Mouse (Mus musculus): Measurements from ENCODE around the gene E2f4. TPM values are rescaled to one million over a fixed set of nuclear protein-coding genes. Genes with fewer than 3 reads are reported as not detected.

Gene E2f4
- total and polyA plus RNA-seq, 3 experiments: 97.9 to 313 (median 98.5) TPM

GRCm38 (mm10) chr8:105283074-105283473 lies 14.4 kb upstream of the E2f4 start:
- no peaks in the 10 kb centered on the region for H3K27me3 ChIP-seq (ENCODE audit: control insufficient read depth in 1 of 2, insufficient read depth in 2 of 2, low read length in 2 of 2)
- no peak overlapping the region for H3K4me3 ChIP-seq (ENCODE audit: control insufficient read depth in 1 of 2, insufficient read depth in 1 of 2, low read depth in 2 of 2, low read length in 2 of 2)
- H3K9me3 ChIP-seq (replicated peaks; ENCODE audit: insufficient read depth, low read length): no peaks in the 10 kb centered on the region
- DNase-seq (ENCODE audit: low read depth, low spot score): peak; percentile 41
- no peak overlapping the region for H3K9ac ChIP-seq (ENCODE audit: control insufficient read depth, low read depth, low read length, poor library complexity, severe bottlenecking)
- peak overlapping the region; percentile 68 for H3K27ac ChIP-seq (ENCODE audit: control insufficient read depth, low read depth, low read length)
- peaks cover 12 to 40% of the 10 kb centered on the region in 2 experiments for H3K4me1 ChIP-seq (ENCODE audit: control insufficient read depth in 1 of 2, insufficient read depth in 2 of 2, low read length in 2 of 2)
- TF ChIP-seq SMC3 (IDR thresholded peaks at IDR 0.05; ENCODE audit: low read depth, low read length): peak; percentile 63
- no peak for TF ChIP-seq TCF12 (IDR thresholded peaks at IDR 0.05; ENCODE audit: low read depth, low read length)
- no peak for TF ChIP-seq MAFK (IDR thresholded peaks at IDR 0.05; ENCODE audit: borderline replicate concordance, low read depth, low read length)
- no peak for TF ChIP-seq CHD2 (IDR thresholded peaks at IDR 0.05; ENCODE audit: low read length)
- TF ChIP-seq USF2 (IDR thresholded peaks at IDR 0.05; ENCODE audit: borderline replicate concordance in 1 of 2, insufficient read depth in 1 of 2, low read depth in 1 of 2, low read length in 2 of 2): no peak
- TF ChIP-seq POLR2AphosphoS2 (IDR thresholded peaks at IDR 0.05; ENCODE audit: low read length): no peak
- peak; percentile 24 to 69 (median 63); a peak in 5 of 6 replicates for TF ChIP-seq CTCF (IDR thresholded peaks at IDR 0.05 in 2 of 3, conservative IDR thresholded peaks at IDR 0.05 in 1 of 3; ENCODE audit: control insufficient read depth in 1 of 3, insufficient read depth in 1 of 3, low read depth in 2 of 3, low read length in 3 of 3, poor library complexity in 1 of 3, severe bottlenecking in 1 of 3)
- TF ChIP-seq RAD21 (IDR thresholded peaks at IDR 0.05; ENCODE audit: low read depth, low read length): peak; percentile 48
- TF ChIP-seq ZC3H11A (IDR thresholded peaks at IDR 0.05; ENCODE audit: low read depth, low read length): no peak; the same call in 1 of the 2 replicates
- no peak for TF ChIP-seq ZKSCAN1 (IDR thresholded peaks at IDR 0.05; ENCODE audit: low read depth, low read length)
- no peak for TF ChIP-seq ZNF384 (IDR thresholded peaks at IDR 0.05; ENCODE audit: low read depth, low read length)
- H3K79me2 ChIP-seq (ENCODE audit: control insufficient read depth, insufficient read depth, low read length, poor library complexity): peaks cover 3% of the 10 kb centered on the region
- H3K36me3 ChIP-seq (ENCODE audit: control insufficient read depth in 1 of 2, insufficient read depth in 2 of 2, low read length in 2 of 2): peaks cover 0 to 26% of the 10 kb centered on the region in 2 experiments; a peak in 2 of 4 replicates

- DNase-seq (ENCODE audit: low read depth, low spot score): no peak
- Histone ChIP-seq H3K4me3 (ENCODE audit: control insufficient read depth in 1 of 2, insufficient read depth in 1 of 2, low read depth in 2 of 2, low read length in 2 of 2) (no peak overlapping the region), H3K79me2 (ENCODE audit: control insufficient read depth, insufficient read depth, low read length, poor library complexity) (peaks cover 3% of the 10 kb centered on the region), H3K27me3 (ENCODE audit: control insufficient read depth in 1 of 2, insufficient read depth in 2 of 2, low read length in 2 of 2) (no peaks in the 10 kb centered on the region), H3K36me3 (ENCODE audit: control insufficient read depth in 1 of 2, insufficient read depth in 2 of 2, low read length in 2 of 2) (peaks cover 0 to 20% of the 10 kb centered on the region in 2 experiments; a peak in 2 of 4 replicates), H3K27ac (ENCODE audit: control insufficient read depth, low read depth, low read length) (no peak overlapping the region), H3K4me1 (ENCODE audit: control insufficient read depth in 1 of 2, insufficient read depth in 2 of 2, low read length in 2 of 2) (peaks cover 8 to 32% of the 10 kb centered on the region in 2 experiments), H3K9ac (ENCODE audit: control insufficient read depth, low read depth, low read length, poor library complexity, severe bottlenecking) (no peak overlapping the region), H3K9me3 (replicated peaks; ENCODE audit: insufficient read depth, low read length) (no peaks in the 10 kb centered on the region)
- TF ChIP-seq ZNF384 (IDR thresholded peaks at IDR 0.05; ENCODE audit: low read depth, low read length) (no peak), E2F4 (IDR thresholded peaks at IDR 0.05; ENCODE audit: borderline replicate concordance, low read depth, low read length) (no peak), GABPA (IDR thresholded peaks at IDR 0.05; ENCODE audit: low read depth, low read length) (no peak), NELFE (IDR thresholded peaks at IDR 0.05; ENCODE audit: low read depth, low read length) (no peak), MAFK (IDR thresholded peaks at IDR 0.05; ENCODE audit: borderline replicate concordance, low read depth, low read length) (no peak)
Observed at GRCm38 (mm10) chr8:105285514-105285913, 11.9 kb upstream of the E2f4 start.

GRCm38 (mm10) chr8:105286907-105287306 lies 10.6 kb upstream of the E2f4 start:
- no peaks in the 10 kb centered on the region for H3K9me3 ChIP-seq (replicated peaks; ENCODE audit: insufficient read depth, low read length)
- peaks cover 8 to 34% of the 10 kb centered on the region in 2 experiments for H3K4me1 ChIP-seq (ENCODE audit: control insufficient read depth in 1 of 2, insufficient read depth in 2 of 2, low read length in 2 of 2)
- TF ChIP-seq RAD21 (IDR thresholded peaks at IDR 0.05; ENCODE audit: low read depth, low read length) (peak; percentile 67), HCFC1 (IDR thresholded peaks at IDR 0.05; ENCODE audit: low read depth, low read length) (no peak), MYC (IDR thresholded peaks at IDR 0.05; ENCODE audit: low read depth, low read length) (no peak), TAL1 (IDR thresholded peaks at IDR 0.05; ENCODE audit: low read length) (no peak), ZC3H11A (IDR thresholded peaks at IDR 0.05; ENCODE audit: low read depth, low read length) (peak; percentile 54), SMC3 (IDR thresholded peaks at IDR 0.05; ENCODE audit: low read depth, low read length) (peak; percentile 42; the same call in 1 of the 2 replicates), CTCF (IDR thresholded peaks at IDR 0.05 in 2 of 3, conservative IDR thresholded peaks at IDR 0.05 in 1 of 3; ENCODE audit: control insufficient read depth in 1 of 3, insufficient read depth in 1 of 3, low read depth in 2 of 3, low read length in 3 of 3, poor library complexity in 1 of 3, severe bottlenecking in 1 of 3) (peak in 2 of 3 experiments; percentile 10 to 63; a peak in 2 of 6 replicates)
- no peak overlapping the region for H3K9ac ChIP-seq (ENCODE audit: control insufficient read depth, low read depth, low read length, poor library complexity, severe bottlenecking)
- H3K27me3 ChIP-seq (ENCODE audit: control insufficient read depth in 1 of 2, insufficient read depth in 2 of 2, low read length in 2 of 2): no peaks in the 10 kb centered on the region
- H3K79me2 ChIP-seq (ENCODE audit: control insufficient read depth, insufficient read depth, low read length, poor library complexity): peaks cover 3% of the 10 kb centered on the region
- DNase-seq (ENCODE audit: low read depth, low spot score): peak; percentile 59
- no peak overlapping the region for H3K4me3 ChIP-seq (ENCODE audit: control insufficient read depth in 1 of 2, insufficient read depth in 1 of 2, low read depth in 2 of 2, low read length in 2 of 2)
- H3K27ac ChIP-seq (ENCODE audit: control insufficient read depth, low read depth, low read length): no peak overlapping the region
- H3K36me3 ChIP-seq (ENCODE audit: control insufficient read depth in 1 of 2, insufficient read depth in 2 of 2, low read length in 2 of 2): peaks cover 0 to 18% of the 10 kb centered on the region in 2 experiments; a peak in 2 of 4 replicates
